ENCODE assay signal across 9 mouse cellular contexts in genomic region chr1:179588230-179588629, GRCm38 (mm10). TPM values are rescaled to one million over a fixed set of nuclear protein-coding genes. Genes with fewer than 3 reads are reported as not detected.
DNase-seq lines count a peak whose midpoint lies in the region; ATAC-seq and TF ChIP-seq lines count a peak whose summit lies in the region.
"Had no signal": no experiment of that assay in that cellular context is flagged by ENCODE, and none has a peak within 500 bp of the region (broad histone marks: within the 10 kb centered on the region; RNA-seq: fewer than 3 reads in every experiment).

No protein-coding gene starts in this region.

- TF ChIP-seq POLR2A in brain, embryonic 14.5 days (IDR thresholded peaks at IDR 0.05; ENCODE audit: borderline replicate concordance, extremely low read depth, insufficient read depth, insufficient read length, poor library complexity, severe bottlenecking) = no peak

- peaks cover 16% of the 10 kb centered on the region for H3K4me1 ChIP-seq in hindbrain, embryonic 15.5 days (replicated peaks)
- H3K4me1 ChIP-seq in hindbrain, embryonic 12.5 days = peaks cover 17% of the 10 kb centered on the region; the same call in 1 of the 2 replicates
- peaks cover 46% of the 10 kb centered on the region for H3K4me1 ChIP-seq in heart, postnatal 0 days (ENCODE audit: control insufficient read depth, insufficient read depth)
- peaks cover 16% of the 10 kb centered on the region for H3K4me1 ChIP-seq in liver, postnatal 0 days (ENCODE audit: insufficient read depth)

- TF ChIP-seq CTCF in brain, embryonic 14.5 days (IDR thresholded peaks at IDR 0.05; ENCODE audit: borderline replicate concordance, extremely low read depth, insufficient read depth, insufficient read length) = no peak
- no peak for TF ChIP-seq CTCF in heart, postnatal 0 days (IDR thresholded peaks at IDR 0.05; ENCODE audit: low read depth)
- no peak for TF ChIP-seq CTCF in liver, postnatal 0 days (IDR thresholded peaks at IDR 0.05; ENCODE audit: low read depth)

- H3K36me3 ChIP-seq in hindbrain, embryonic 15.5 days = 0 out of 2 replicates have a peak, but pooled peaks cover 4% of the 10 kb centered on the region
- peaks cover 6% of the 10 kb centered on the region; the same call in 1 of the 2 replicates for H3K36me3 ChIP-seq in hindbrain, embryonic 12.5 days
- peaks cover 7% of the 10 kb centered on the region for H3K36me3 ChIP-seq in heart, postnatal 0 days (replicated peaks; ENCODE audit: control insufficient read depth, insufficient read depth, low read length)
- peaks cover 3% of the 10 kb centered on the region; the same call in 1 of the 2 replicates for H3K36me3 ChIP-seq in liver, postnatal 0 days (replicated peaks; ENCODE audit: insufficient read depth, low read length)
- H3K36me3 ChIP-seq: lung, embryonic 15.5 days had no signal

- no peak overlapping the region for H3K4me3 ChIP-seq in hindbrain, embryonic 15.5 days
- H3K4me3 ChIP-seq in hindbrain, embryonic 12.5 days = no peak overlapping the region
- no peak overlapping the region for H3K4me3 ChIP-seq in heart, postnatal 0 days (ENCODE audit: low read depth, low read length)
- no peak overlapping the region for H3K4me3 ChIP-seq in liver, postnatal 0 days (ENCODE audit: low read depth, low read length)
- H3K4me3 ChIP-seq: lung, embryonic 15.5 days had no signal

- H3K9ac ChIP-seq in hindbrain, embryonic 15.5 days = no peak overlapping the region
- H3K9ac ChIP-seq in hindbrain, embryonic 12.5 days = no peak overlapping the region
- 0 out of 2 replicates have a peak overlapping the region, but pooled peaks have one; percentile 11 for H3K9ac ChIP-seq in heart, postnatal 0 days (replicated peaks; ENCODE audit: low read depth, low read length)
- no peak overlapping the region for H3K9ac ChIP-seq in liver, postnatal 0 days (replicated peaks)
- H3K9ac ChIP-seq: lung, embryonic 15.5 days had no signal

- 41% methylated on average over 4 of the region's 4 CpGs for WGBS in hindbrain, embryonic 15.5 days
- 85% methylated on average over 4 of the region's 4 CpGs for WGBS in hindbrain, embryonic 12.5 days
- 46% methylated on average over 4 of the region's 4 CpGs for WGBS in heart, postnatal 0 days
- 80% methylated on average over 4 of the region's 4 CpGs for WGBS in liver, postnatal 0 days (ENCODE audit: insufficient replicate concordance)

- H3K4me2 ChIP-seq in hindbrain, embryonic 15.5 days = no peak overlapping the region; the same call in 1 of the 2 replicates
- no peak overlapping the region for H3K4me2 ChIP-seq in hindbrain, embryonic 12.5 days (replicated peaks)
- peak overlapping the region; percentile 34; the same call in 1 of the 2 replicates for H3K4me2 ChIP-seq in heart, postnatal 0 days (ENCODE audit: low read depth, low read length)
- no peak overlapping the region for H3K4me2 ChIP-seq in liver, postnatal 0 days (ENCODE audit: low read depth, low read length)
- H3K4me2 ChIP-seq: lung, embryonic 15.5 days had no signal

- no peaks in the 10 kb centered on the region for H3K9me3 ChIP-seq in hindbrain, embryonic 15.5 days
- H3K9me3 ChIP-seq in hindbrain, embryonic 12.5 days (replicated peaks) = no peaks in the 10 kb centered on the region
- H3K9me3 ChIP-seq in heart, postnatal 0 days (replicated peaks; ENCODE audit: control insufficient read depth, low read length) = no peaks in the 10 kb centered on the region
- no peaks in the 10 kb centered on the region for H3K9me3 ChIP-seq in liver, postnatal 0 days (ENCODE audit: low read length)
- H3K9me3 ChIP-seq: lung, embryonic 15.5 days had no signal

- H3K27me3 ChIP-seq in hindbrain, embryonic 15.5 days = no peaks in the 10 kb centered on the region
- H3K27me3 ChIP-seq in hindbrain, embryonic 12.5 days = no peaks in the 10 kb centered on the region
- no peaks in the 10 kb centered on the region for H3K27me3 ChIP-seq in heart, postnatal 0 days (ENCODE audit: control insufficient read depth, insufficient read depth, low read length)
- H3K27me3 ChIP-seq in liver, postnatal 0 days (ENCODE audit: insufficient read depth, low read length) = no peaks in the 10 kb centered on the region
- H3K27me3 ChIP-seq: lung, embryonic 15.5 days had no signal

- DNase-seq in brain, embryonic 14.5 days (ENCODE audit: low read depth) = peak; percentile 74
- peak; percentile 76 to 87 for DNase-seq in cerebellum, adult 18-20 months
- no peak for DNase-seq in heart, postnatal 0 days (ENCODE audit: low spot score)
- DNase-seq in liver, postnatal 0 days = no peak
- DNase-seq: embryo, embryonic 11 days had no signal

- no peak for TF ChIP-seq EP300 in heart, postnatal 0 days (IDR thresholded peaks at IDR 0.05; ENCODE audit: low read depth)
- no peak for TF ChIP-seq EP300 in liver, postnatal 0 days (IDR thresholded peaks at IDR 0.05; ENCODE audit: low read depth)

- H3K27ac ChIP-seq in hindbrain, embryonic 15.5 days (replicated peaks) = peak overlapping the region; percentile 23
- no peak overlapping the region for H3K27ac ChIP-seq in hindbrain, embryonic 12.5 days
- H3K27ac ChIP-seq in heart, postnatal 0 days (ENCODE audit: low read depth) = peak overlapping the region; percentile 79
- H3K27ac ChIP-seq in liver, postnatal 0 days (ENCODE audit: low read depth) = no peak overlapping the region
- H3K27ac ChIP-seq: lung, embryonic 15.5 days had no signal

- ATAC-seq in hindbrain, embryonic 15.5 days (ENCODE audit: low FRiP score, low read depth) = no peak
- ATAC-seq in hindbrain, embryonic 12.5 days (ENCODE audit: low FRiP score) = no peak
- no peak; the same call in 1 of the 2 replicates for ATAC-seq in heart, postnatal 0 days (ENCODE audit: insufficient read depth, low read depth)
- ATAC-seq in megakaryocyte progenitor cell, adult 5-6 weeks (replicated peaks; ENCODE audit: poor library complexity) = no peak
- no peak for ATAC-seq in liver, postnatal 0 days

RNA-seq across cellular contexts. Expression of gene Cnst, which starts 42.1 kb away (rescaled TPM):
- polyA plus RNA-seq in hindbrain, embryonic 15.5 days (2015; fragmentation: Nextera tagmentation; extraction: Ambion mirVana) = 26.2 and 26.9 TPM in 2 replicates
- polyA plus RNA-seq in hindbrain, embryonic 12.5 days (2016; fragmentation: Nextera tagmentation; extraction: Ambion mirVana) = 32.1 and 33.4 TPM in 2 replicates
- 29.1 and 33.9 TPM in 2 replicates for polyA plus RNA-seq in brain, embryonic 14.5 days (2012; rRNA removed)
- 21.4 and 33.7 TPM in 2 replicates for total RNA-seq in heart, postnatal 0 days (2014; rRNA removed; ENCODE audit: low replicate concordance)
- 19.6 and 21.5 TPM in 2 replicates for polyA plus RNA-seq in heart, postnatal 0 days (2015; fragmentation: Nextera tagmentation; extraction: Ambion mirVana)
- 8.3 and 13.0 TPM in 2 replicates for total RNA-seq in megakaryocyte progenitor cell, adult 5-6 weeks (2015)
- total RNA-seq in megakaryocyte progenitor cell, adult 5-6 weeks (2017) = 14.2 and 15.8 TPM in 2 replicates
- polyA plus RNA-seq in liver, postnatal 0 days (2015; fragmentation: Nextera tagmentation; extraction: Ambion mirVana) = 5.0 and 5.8 TPM in 2 replicates

RNA-seq across cellular contexts. Expression of gene Tfb2m, which starts 42.2 kb away (rescaled TPM):
- 29.1 and 31.0 TPM in 2 replicates for polyA plus RNA-seq in hindbrain, embryonic 15.5 days (2015; fragmentation: Nextera tagmentation; extraction: Ambion mirVana)
- 30.0 and 34.8 TPM in 2 replicates for polyA plus RNA-seq in hindbrain, embryonic 12.5 days (2016; fragmentation: Nextera tagmentation; extraction: Ambion mirVana)
- polyA plus RNA-seq in brain, embryonic 14.5 days (2012; rRNA removed) = 19.2 and 20.0 TPM in 2 replicates
- 15.9 and 20.4 TPM in 2 replicates for total RNA-seq in heart, postnatal 0 days (2014; rRNA removed; ENCODE audit: low replicate concordance)
- 34.7 and 37.3 TPM in 2 replicates for polyA plus RNA-seq in heart, postnatal 0 days (2015; fragmentation: Nextera tagmentation; extraction: Ambion mirVana)
- total RNA-seq in megakaryocyte progenitor cell, adult 5-6 weeks (2015) = 46.2 and 50.3 TPM in 2 replicates
- 43.9 and 50.6 TPM in 2 replicates for total RNA-seq in megakaryocyte progenitor cell, adult 5-6 weeks (2017)
- polyA plus RNA-seq in liver, postnatal 0 days (2015; fragmentation: Nextera tagmentation; extraction: Ambion mirVana) = 16.3 and 17.6 TPM in 2 replicates

Comparison
In these comparisons a context has a peak if more than half of its experiments do, and no peak if none do; other contexts are left out.
1. H3K27ac ChIP-seq: peak in hindbrain, embryonic 15.5 days (single experiment) and heart, postnatal 0 days (single experiment); none in hindbrain, embryonic 12.5 days (single experiment) and liver, postnatal 0 days (single experiment).
2. DNase-seq: peak in brain, embryonic 14.5 days (single experiment) and cerebellum, adult 18-20 months (2 of 2); none in heart, postnatal 0 days (single experiment) and liver, postnatal 0 days (single experiment).